Mouse (Mus musculus) limb, embryonic 11.5 days (tissue): ENCODE results near the gene As3mt. TPM values are rescaled to one million over a fixed set of nuclear protein-coding genes. Genes with fewer than 3 reads are reported as not detected.

Experiments used
- ATAC-seq: fragments of 200-750 bp; cut with Nextera tagmentation; 2 replicates; pipeline ENCODE4 v1.8.0; 2017; ENCODE audit warnings: low read depth; ENCODE audit not compliant: insufficient number of reproducible peaks, low FRiP score, low TSS enrichment
- DNase-seq: peaks from one replicate; pipeline ENCODE4 v3.0.0-alpha.2; 2015; ENCODE audit warnings: low spot score
- H3K27ac ChIP-seq: fragments of 300-500 bp; sonication (generic); replicated peaks from 2 replicates; pipeline ENCODE4 v1.5.1; 2014; ENCODE audit warnings: low read depth, mild to moderate bottlenecking, low read length
- H3K27me3 ChIP-seq: fragments of 300-500 bp; sonication (generic); 2 replicates; pipeline ENCODE4 v1.6.1; 2014; ENCODE audit warnings: mild to moderate bottlenecking, low read length, mixed read lengths; ENCODE audit not compliant: control insufficient read depth, insufficient read depth
- H3K36me3 ChIP-seq: fragments of 300-500 bp; sonication (generic); 2 replicates; pipeline ENCODE4 v1.6.1; 2014; ENCODE audit warnings: mild to moderate bottlenecking, low read length, moderate library complexity, mixed read lengths; ENCODE audit not compliant: control insufficient read depth, insufficient read depth
- H3K4me1 ChIP-seq: fragments of 300-500 bp; sonication (generic); 2 replicates; pipeline ENCODE4 v1.6.1; 2014; ENCODE audit warnings: low read length, mixed read lengths; ENCODE audit not compliant: control insufficient read depth, insufficient read depth
- H3K4me2 ChIP-seq: fragments of 300-500 bp; sonication (generic); 2 replicates; pipeline ENCODE4 v1.6.1; 2014; ENCODE audit warnings: low read depth, mild to moderate bottlenecking, moderate library complexity; ENCODE audit not compliant: severe bottlenecking
- H3K4me3 ChIP-seq: fragments of 300-500 bp; sonication (generic); 2 replicates; pipeline ENCODE4 v1.5.1; 2014; ENCODE audit warnings: low read depth, low read length
- H3K9ac ChIP-seq: fragments of 300-500 bp; sonication (generic); 2 replicates; pipeline ENCODE4 v1.6.1; 2014; ENCODE audit warnings: mild to moderate bottlenecking, low read length
- H3K9me3 ChIP-seq: fragments of 300-500 bp; sonication (generic); 2 replicates; pipeline ENCODE4 v1.6.1; 2016; ENCODE audit warnings: low read length; ENCODE audit not compliant: control insufficient read depth
- WGBS: fragments of 180-500 bp; shearing (Covaris S2); extraction: QIAGEN DNeasy Blood & Tissue Kit; methylation state at CpG from one replicate; pipeline ENCODE4 v1.1.7; 2014; 5-methylcytosine and 5-hydroxymethylcytosine counted together
- polyA plus RNA-seq: library from polyadenylated mRNA; unstranded; fragments of >200 nt; fragmentation: Nextera tagmentation; extraction: Ambion mirVana; gene quantifications from 2 replicates; pipeline ENCODE4 v1.2.1, GENCODE M21; 2014

Gene As3mt
- polyA plus RNA-seq, 1 experiment from 2014 or later, result 37.3 TPM

DNA sequence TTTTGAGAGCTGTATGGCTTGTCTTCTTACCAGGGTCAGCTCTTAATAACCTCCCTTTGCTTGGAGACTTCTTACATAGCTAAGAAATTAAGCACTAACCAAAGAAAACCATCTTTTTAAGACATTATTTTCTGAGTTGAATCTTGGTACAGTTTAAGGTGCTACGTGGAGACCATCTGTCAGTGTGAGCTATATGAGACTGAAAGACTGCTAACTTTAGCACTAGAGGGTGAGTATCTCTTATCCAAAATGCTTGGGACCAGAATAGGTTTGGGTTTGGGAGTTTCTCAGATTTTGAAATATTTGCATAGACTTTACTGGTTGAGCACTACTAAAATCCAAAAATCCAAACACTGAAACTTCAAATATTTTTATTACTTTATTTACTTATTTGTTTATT is 82.5 kb downstream of the As3mt start:
- Histone ChIP-seq H3K27me3 (no peaks in the 10 kb centered on the region), H3K9me3 (no peaks in the 10 kb centered on the region), H3K4me1 (no peaks in the 10 kb centered on the region), H3K9ac (no peak overlapping the region), H3K4me2 (no peak overlapping the region), H3K4me3 (no peak overlapping the region), H3K36me3 (no peaks in the 10 kb centered on the region), H3K27ac (no peak overlapping the region)
- ATAC-seq (no peak), DNase-seq (no peak)
- 82% methylated on average over 1 of the region's 1 CpGs for WGBS

Other genes with a start within 250 kb of the As3mt start
- 16.7 and 18.0 TPM in 2 replicates for gene Trim8, start 205.8 kb upstream of the As3mt start, polyA plus RNA-seq
- gene Arl3, start 134.3 kb upstream of the As3mt start, polyA plus RNA-seq, result 128 and 133 TPM in 2 replicates
- gene Sfxn2, start 134.1 kb upstream of the As3mt start, polyA plus RNA-seq, result 15.2 and 15.6 TPM in 2 replicates
- gene Wbp1l, start 108.4 kb upstream of the As3mt start, polyA plus RNA-seq, result 40.4 and 40.8 TPM in 2 replicates
- gene Cyp17a1, start 34.3 kb upstream of the As3mt start, polyA plus RNA-seq, result not detected in 2 replicates
- gene Borcs7, start 17.6 kb upstream of the As3mt start, polyA plus RNA-seq, result 11.8 and 14.6 TPM in 2 replicates
- gene Cnnm2, start 54.1 kb downstream of the As3mt start, polyA plus RNA-seq, result 2.4 and 2.5 TPM in 2 replicates